Mouse (Mus musculus) megakaryocyte, embryonic 14.5 days (primary cell): Measurements from ENCODE around the gene Cox8c.

Source experiments
- FLI1 ChIP-seq: IDR thresholded peaks from 2 replicates; pipeline ENCODE4 v1.6.1; 2012; ENCODE audit warnings: low read length, inconsistent platforms, mixed read lengths
- GATA1 ChIP-seq: IDR thresholded peaks from 3 replicates; pipeline ENCODE4 v1.6.1; 2012; ENCODE audit warnings: mixed read lengths, low read length, inconsistent platforms, borderline replicate concordance

DNA sequence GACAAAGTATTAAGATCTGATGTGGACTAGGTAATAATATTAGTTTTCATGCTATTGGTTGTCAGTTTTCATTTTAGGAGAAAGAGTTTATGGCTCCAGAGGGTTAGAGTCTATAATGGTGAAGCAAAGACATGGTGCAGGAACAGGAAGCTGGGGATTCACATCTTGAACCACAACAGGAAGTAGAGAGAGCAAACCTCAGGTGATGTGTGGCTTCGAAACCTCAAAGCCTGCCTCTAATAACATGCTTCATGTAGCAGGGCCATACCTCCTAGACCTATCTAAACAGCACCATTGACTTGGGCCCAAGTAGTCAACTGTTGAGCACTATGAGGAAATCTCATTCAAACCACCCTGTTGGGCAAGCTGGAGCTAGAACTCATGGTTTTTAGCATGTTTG is 46.5 kb downstream of the Cox8c start:
- TF ChIP-seq GATA1, result no peak
- no peak for TF ChIP-seq FLI1
